Mouse (Mus musculus) ES-E14 (cell line): ENCODE measurements around the gene Ppp1r14c.

Source experiments
- CHD2 ChIP-seq: IDR thresholded peaks from 2 replicates; pipeline ENCODE4 v1.6.1; 2014; ENCODE audit warnings: mild to moderate bottlenecking, low read depth, low read length, inconsistent platforms
- HCFC1 ChIP-seq: IDR thresholded peaks from 2 replicates; pipeline ENCODE4 v1.6.1; 2012; ENCODE audit warnings: low read length, inconsistent platforms, borderline replicate concordance; ENCODE audit not compliant: insufficient read depth
- ZC3H11A ChIP-seq: IDR thresholded peaks from 2 replicates; pipeline ENCODE4 v1.6.1; 2012; ENCODE audit warnings: low read depth, mild to moderate bottlenecking, inconsistent platforms, low read length, borderline replicate concordance

DNA sequence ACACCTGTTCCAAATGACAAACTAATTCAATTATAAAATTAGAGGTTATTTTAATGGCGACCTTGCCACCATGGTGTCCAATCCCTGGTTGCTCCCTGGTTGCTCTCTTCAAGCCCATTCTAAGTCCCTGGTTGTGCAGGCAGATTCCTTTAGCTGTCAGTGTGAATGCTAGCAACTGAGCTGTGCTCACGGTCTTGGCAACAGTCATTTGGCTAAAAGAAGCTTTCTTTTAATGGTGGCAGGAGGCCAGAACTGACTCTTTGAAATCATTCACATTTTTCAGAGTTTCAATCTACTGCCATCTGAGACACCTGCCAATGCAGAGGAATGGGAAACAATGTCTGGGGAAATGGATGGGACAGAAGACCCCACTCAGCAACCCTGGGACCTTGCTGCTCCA is 130.9 kb downstream of the Ppp1r14c start:
- TF ChIP-seq HCFC1 (no peak), ZC3H11A (no peak), CHD2 (no peak)
